Mouse (Mus musculus) stomach, embryonic 14.5 days (tissue): ENCODE results near the gene Rps6ka1. TPM values are rescaled to one million over a fixed set of nuclear protein-coding genes. Genes with fewer than 3 reads are reported as not detected.

ENCODE experiments used
- ATAC-seq: fragments of 200-750 bp; cut with Nextera tagmentation; 2 replicates; pipeline ENCODE4 v1.8.0; 2017; ENCODE audit warnings: low read depth, moderate TSS enrichment; ENCODE audit not compliant: insufficient number of reproducible peaks, insufficient read depth, low FRiP score
- H3K27ac ChIP-seq: fragments of 300-500 bp; sonication (generic); 2 replicates; pipeline ENCODE4 v1.5.1; 2014; ENCODE audit warnings: mild to moderate bottlenecking, low read length, moderate library complexity, mixed read lengths
- H3K27me3 ChIP-seq: fragments of 300-500 bp; sonication (generic); 2 replicates; pipeline ENCODE4 v1.6.1; 2014; ENCODE audit warnings: low read length, control low read depth, mixed read lengths; ENCODE audit not compliant: control insufficient read depth, insufficient read depth
- H3K36me3 ChIP-seq: fragments of 300-500 bp; sonication (generic); 2 replicates; pipeline ENCODE4 v1.6.1; 2014; ENCODE audit warnings: mild to moderate bottlenecking, control low read depth, low read length, moderate library complexity, mixed read lengths; ENCODE audit not compliant: control insufficient read depth, insufficient read depth
- H3K4me1 ChIP-seq: fragments of 300-500 bp; sonication (generic); 2 replicates; pipeline ENCODE4 v1.6.1; 2014; ENCODE audit warnings: low read length, control low read depth, mixed read lengths; ENCODE audit not compliant: control insufficient read depth, insufficient read depth
- H3K4me2 ChIP-seq: fragments of 300-500 bp; sonication (generic); replicated peaks from 2 replicates; pipeline ENCODE4 v1.6.1; 2014; ENCODE audit warnings: low read depth, low read length, control low read depth
- H3K4me3 ChIP-seq: fragments of 300-500 bp; sonication (generic); 2 replicates; pipeline ENCODE4 v1.5.1; 2014; ENCODE audit warnings: low read depth, low read length, control low read depth
- H3K9ac ChIP-seq: fragments of 300-500 bp; sonication (generic); replicated peaks from 2 replicates; pipeline ENCODE4 v1.6.1; 2014; ENCODE audit warnings: low read depth, mild to moderate bottlenecking, control low read depth, low read length, moderate library complexity, mixed read lengths
- H3K9me3 ChIP-seq: fragments of 300-500 bp; sonication (generic); 2 replicates; pipeline ENCODE4 v1.6.1; 2016; ENCODE audit warnings: low read depth, low read length, control low read depth; ENCODE audit not compliant: control insufficient read depth
- WGBS: fragments of 180-500 bp; shearing (Covaris S2); extraction: QIAGEN DNeasy Blood & Tissue Kit; methylation state at CpG from one replicate; pipeline ENCODE4 v1.1.7; 2014; 5-methylcytosine and 5-hydroxymethylcytosine counted together
- polyA plus RNA-seq: library from polyadenylated mRNA; unstranded; fragments of >200 nt; fragmentation: Nextera tagmentation; extraction: Ambion mirVana; gene quantifications from 2 replicates; pipeline ENCODE4 v1.2.1, GENCODE M21; 2014

The Rps6ka1 gene
- polyA plus RNA-seq, 1 experiment from 2014 or later: 58.8 TPM

GRCm38 (mm10) chr4:133885991-133886501 lies 1.6 kb downstream of the Rps6ka1 start:
- H3K27ac ChIP-seq: peak overlapping the region; percentile 55; the same call in 1 of the 2 replicates
- H3K27me3 ChIP-seq: no peaks in the 10 kb centered on the region
- no peak overlapping the region; the same call in 1 of the 2 replicates for H3K9ac ChIP-seq
- WGBS: 9% methylated on average over 10 of the region's 10 CpGs
- H3K9me3 ChIP-seq: no peaks in the 10 kb centered on the region
- H3K4me2 ChIP-seq: peak overlapping the region; percentile 80
- H3K4me3 ChIP-seq: peak overlapping the region; percentile 82
- peak; percentile 53 for ATAC-seq
- H3K4me1 ChIP-seq: peaks cover 18% of the 10 kb centered on the region; the same call in 1 of the 2 replicates
- H3K36me3 ChIP-seq: no peaks in the 10 kb centered on the region

GRCm38 (mm10) chr4:133885331-133885730 lies 2.3 kb downstream of the Rps6ka1 start:
- H3K9me3 ChIP-seq: no peaks in the 10 kb centered on the region
- H3K4me1 ChIP-seq: peaks cover 18% of the 10 kb centered on the region; the same call in 1 of the 2 replicates
- peak overlapping the region; percentile 55; the same call in 1 of the 2 replicates for H3K27ac ChIP-seq
- peak overlapping the region; percentile 80 for H3K4me2 ChIP-seq
- 67% methylated on average over 4 of the region's 4 CpGs for WGBS
- H3K27me3 ChIP-seq: no peaks in the 10 kb centered on the region
- peaks cover 5% of the 10 kb centered on the region for H3K36me3 ChIP-seq
- no peak for ATAC-seq
- H3K9ac ChIP-seq: no peak overlapping the region
- H3K4me3 ChIP-seq: peak overlapping the region; percentile 82; the same call in 1 of the 2 replicates

GRCm38 (mm10) chr4:133884888-133885287 lies 2.7 kb downstream of the Rps6ka1 start:
- Histone ChIP-seq H3K4me2 (no peak overlapping the region), H3K27me3 (no peaks in the 10 kb centered on the region), H3K9me3 (no peaks in the 10 kb centered on the region), H3K9ac (no peak overlapping the region), H3K27ac (no peak overlapping the region), H3K36me3 (peaks cover 7% of the 10 kb centered on the region), H3K4me1 (peaks cover 18% of the 10 kb centered on the region; the same call in 1 of the 2 replicates), H3K4me3 (no peak overlapping the region)
- ATAC-seq: no peak
- 85% methylated on average over 3 of the region's 3 CpGs for WGBS

- Histone ChIP-seq H3K9ac (no peak overlapping the region), H3K36me3 (peaks cover 7% of the 10 kb centered on the region), H3K4me3 (no peak overlapping the region), H3K27me3 (no peaks in the 10 kb centered on the region), H3K4me1 (peaks cover 18% of the 10 kb centered on the region; the same call in 1 of the 2 replicates), H3K27ac (no peak overlapping the region), H3K9me3 (no peaks in the 10 kb centered on the region), H3K4me2 (no peak overlapping the region)
- ATAC-seq: no peak
- 86% methylated on average over 8 of the region's 8 CpGs for WGBS
These were observed 3.4 kb downstream of the Rps6ka1 start for GRCm38 (mm10) chr4:133884127-133884753.

GRCm38 (mm10) chr4:133881851-133882250 lies 5.7 kb downstream of the Rps6ka1 start:
- Histone ChIP-seq H3K4me1 (peaks cover 17% of the 10 kb centered on the region; the same call in 1 of the 2 replicates), H3K4me3 (no peak overlapping the region), H3K27ac (no peak overlapping the region), H3K9ac (no peak overlapping the region), H3K9me3 (no peaks in the 10 kb centered on the region), H3K36me3 (peaks cover 10% of the 10 kb centered on the region), H3K4me2 (no peak overlapping the region), H3K27me3 (no peaks in the 10 kb centered on the region)
- 75% methylated on average over 3 of the region's 3 CpGs for WGBS
- ATAC-seq: no peak

GRCm38 (mm10) chr4:133881399-133881798 lies 6.2 kb downstream of the Rps6ka1 start:
- H3K27me3 ChIP-seq: no peaks in the 10 kb centered on the region
- ATAC-seq: no peak
- H3K4me3 ChIP-seq: no peak overlapping the region
- peaks cover 13% of the 10 kb centered on the region; the same call in 1 of the 2 replicates for H3K4me1 ChIP-seq
- WGBS: 71% methylated on average over 4 of the region's 4 CpGs
- H3K4me2 ChIP-seq: no peak overlapping the region
- no peaks in the 10 kb centered on the region for H3K9me3 ChIP-seq
- H3K36me3 ChIP-seq: peaks cover 10% of the 10 kb centered on the region
- H3K27ac ChIP-seq: no peak overlapping the region
- H3K9ac ChIP-seq: no peak overlapping the region

GRCm38 (mm10) chr4:133879145-133879902 lies 8.3 kb downstream of the Rps6ka1 start:
- 51% methylated on average over 12 of the region's 12 CpGs for WGBS
- ATAC-seq: peak; percentile 91
- Histone ChIP-seq H3K27ac (peak overlapping the region; percentile 71), H3K9ac (no peak overlapping the region), H3K4me1 (0 out of 2 replicates have a peak, but pooled peaks cover 3% of the 10 kb centered on the region), H3K4me3 (no peak overlapping the region), H3K4me2 (no peak overlapping the region), H3K9me3 (no peaks in the 10 kb centered on the region), H3K36me3 (peaks cover 12% of the 10 kb centered on the region), H3K27me3 (no peaks in the 10 kb centered on the region)
